Mouse (Mus musculus) left cerebral cortex, postnatal 25 days (tissue): Measurements from ENCODE around the gene Islr. TPM values are rescaled to one million over a fixed set of nuclear protein-coding genes. Genes with fewer than 3 reads are reported as not detected.
A peak's percentile ranks its signal among the peaks of the same experiment; 100 is the strongest.

Experiments
- DNase-seq, 2 experiments: peaks; one replicate each; pipeline ENCODE4 v3.0.0; 2022; ENCODE audit warnings: low spot score in 2 of 2, mixed read lengths in 1 of 2
- intact Hi-C: fragments of 180-260 bp; cut with DNase I; formaldehyde crosslinking; loops from one replicate; pipeline ENCODE4 v1.15.1; 2025
- total RNA-seq, 2 experiments: library from RNA; stranded (reverse); gene quantifications; 2 replicates each; pipeline ENCODE4 v1.2.3; 2021

Gene Islr
- total RNA-seq, 2 experiments from 2014 or later, result 14.9 to 15.2 TPM

- peak; percentile 36 to 55 for DNase-seq
- intact Hi-C loops, result loop anchor here (2.0 to 10.0 kb wide), 2 partner anchors 90 to 266 kb away; no protein-coding TSS in a partner anchor
Observed at GRCm38 (mm10) chr9:58200270-58201090, 3.6 kb downstream of the Islr start.

- intact Hi-C loops, result loop anchor here (2.0 to 10.0 kb wide), 2 partner anchors 89 to 265 kb away; no protein-coding TSS in a partner anchor
- peak; percentile 52 to 59 for DNase-seq
Observed at GRCm38 (mm10) chr9:58199381-58200269, 4.5 kb downstream of the Islr start.

- DNase-seq, result peak; percentile 25 to 51
- intact Hi-C loops, result loop anchor here (1.0 kb wide), 1 partner anchor 23 kb away; no protein-coding TSS in a partner anchor
Observed at GRCm38 (mm10) chr9:58198801-58199371, 5.2 kb downstream of the Islr start.

GRCm38 (mm10) chr9:58197781-58198701, 6.1 kb downstream of the Islr start:
- intact Hi-C loops, result loop anchor here (1.0 kb wide), 1 partner anchor 22 kb away; no protein-coding TSS in a partner anchor

GRCm38 (mm10) chr9:58196610-58197567, 7.2 kb downstream of the Islr start:
- DNase-seq, result no peak
- intact Hi-C loops, result no loop called here

More at GRCm38 (mm10) chr9:58197781-58198701, 6.1 kb downstream of the Islr start:
- DNase-seq, result peak; percentile 70 to 74

GRCm38 (mm10) chr9:58196141-58196540, 8.0 kb downstream of the Islr start:
- intact Hi-C loops, result no loop called here
- DNase-seq, result no peak

GRCm38 (mm10) chr9:58195671-58196070, 8.4 kb downstream of the Islr start:
- DNase-seq, result no peak
- intact Hi-C loops, result no loop called here

- intact Hi-C loops, result no loop called here
- DNase-seq, result no peak
Observed at GRCm38 (mm10) chr9:58194222-58194621, 9.9 kb downstream of the Islr start.

GRCm38 (mm10) chr9:58184456-58184855, 19.6 kb downstream of the Islr start:
- peak in 1 of 2 experiments; percentile 44 for DNase-seq
- intact Hi-C loops, result no loop called here

- DNase-seq, result no peak
- intact Hi-C loops, result no loop called here
Observed at GRCm38 (mm10) chr9:58179390-58179789, 24.7 kb downstream of the Islr start.

- no peak for DNase-seq
- intact Hi-C loops, result loop anchor here (2.0 kb wide), 1 partner anchor 110 kb away; no protein-coding TSS in a partner anchor
Observed at GRCm38 (mm10) chr9:58177165-58177564, 26.9 kb downstream of the Islr start.

GRCm38 (mm10) chr9:58175745-58176487, 28.2 kb downstream of the Islr start:
- intact Hi-C loops, result loop anchor here (1.0 to 2.0 kb wide), 3 partner anchors 22 to 109 kb away; no protein-coding TSS in a partner anchor
- peak; percentile 73 to 92 for DNase-seq

- intact Hi-C loops, result no loop called here
- DNase-seq, result peak; percentile 62 to 71
Observed at GRCm38 (mm10) chr9:58174818-58175251, 29.3 kb downstream of the Islr start.

- no peak for DNase-seq
- intact Hi-C loops, result no loop called here
Observed at GRCm38 (mm10) chr9:58172863-58173262, 31.2 kb downstream of the Islr start.

GRCm38 (mm10) chr9:58169426-58169825, 34.7 kb downstream of the Islr start:
- intact Hi-C loops, result loop anchor here (5.0 kb wide), 1 partner anchor 52 kb away; the partner anchor contains the start of gene Ccdc33
- DNase-seq, result peak in 1 of 2 experiments; percentile 37

GRCm38 (mm10) chr9:58168880-58169279, 35.2 kb downstream of the Islr start:
- no peak for DNase-seq
- intact Hi-C loops, result loop anchor here (5.0 kb wide), 1 partner anchor 52 kb away; the partner anchor contains the start of gene Ccdc33
